Mouse (Mus musculus) right cerebral cortex, postnatal 36 days (tissue): Measurements from ENCODE around the gene Gm21970.
"Not testable (repeated sequence)": the region's sequence is repeated elsewhere in the genome, so short reads cannot be mapped to it uniquely, and the experiment has no call there.

Experiments used
- DNase-seq, 2 experiments: peaks; one replicate each; pipeline ENCODE4 v3.0.0; 2022; ENCODE audit warnings: low spot score in 2 of 2, mixed read lengths in 1 of 2

The Gm21970 gene

GRCm38 (mm10) chr16:91438599-91438998 is 47.1 kb downstream of the Gm21970 start:
- DNase-seq = not testable (repeated sequence)

GRCm38 (mm10) chr16:91441366-91441765 is 49.8 kb downstream of the Gm21970 start:
- no peak for DNase-seq

DNA sequence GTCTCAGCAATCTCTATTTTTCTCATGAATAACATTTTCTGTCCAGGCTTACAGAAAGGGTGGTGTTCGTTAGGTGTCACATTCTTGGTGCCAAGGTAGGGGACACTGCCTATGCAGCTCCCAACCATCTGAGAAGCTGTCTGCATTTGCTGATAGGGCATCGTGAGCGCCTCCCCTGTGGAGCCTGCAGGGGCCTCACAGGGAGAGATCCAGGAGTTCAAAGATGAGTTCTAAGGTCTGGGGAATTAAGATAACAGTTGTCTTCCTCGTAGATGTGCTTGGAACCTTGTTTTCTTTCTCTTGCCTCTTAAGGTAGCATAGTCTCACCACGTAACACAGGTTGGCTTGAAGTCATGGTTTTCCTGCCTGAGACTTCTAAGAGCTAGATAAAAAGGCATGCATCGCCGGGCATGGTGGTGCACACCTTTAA is 50.3 kb downstream of the Gm21970 start:
- DNase-seq = no peak

- peak; percentile 9 to 37 for DNase-seq
These were observed 50.9 kb downstream of the Gm21970 start for GRCm38 (mm10) chr16:91442446-91442845.

DNA sequence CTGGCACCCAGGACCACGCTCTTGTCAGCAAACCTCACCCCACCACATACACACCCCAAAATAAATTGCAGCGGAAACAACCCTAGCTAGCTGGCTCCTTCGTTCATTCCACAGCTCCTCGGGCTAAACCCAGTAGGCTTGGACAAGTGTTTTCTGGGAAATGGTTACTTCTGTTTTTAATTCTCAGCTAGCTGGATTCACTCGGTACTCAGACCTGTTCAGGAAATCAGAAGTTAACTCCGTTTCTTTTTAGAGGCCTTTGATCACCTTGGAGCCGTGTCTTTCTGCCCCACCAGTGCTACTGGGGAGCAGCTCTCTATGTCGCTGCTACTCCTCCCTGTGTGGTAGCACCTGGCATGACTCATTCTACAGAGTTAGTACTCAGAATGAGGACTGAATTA is 51.7 kb downstream of the Gm21970 start:
- no peak for DNase-seq

- DNase-seq = no peak
These were observed 53.3 kb downstream of the Gm21970 start for GRCm38 (mm10) chr16:91444847-91445246.

DNA sequence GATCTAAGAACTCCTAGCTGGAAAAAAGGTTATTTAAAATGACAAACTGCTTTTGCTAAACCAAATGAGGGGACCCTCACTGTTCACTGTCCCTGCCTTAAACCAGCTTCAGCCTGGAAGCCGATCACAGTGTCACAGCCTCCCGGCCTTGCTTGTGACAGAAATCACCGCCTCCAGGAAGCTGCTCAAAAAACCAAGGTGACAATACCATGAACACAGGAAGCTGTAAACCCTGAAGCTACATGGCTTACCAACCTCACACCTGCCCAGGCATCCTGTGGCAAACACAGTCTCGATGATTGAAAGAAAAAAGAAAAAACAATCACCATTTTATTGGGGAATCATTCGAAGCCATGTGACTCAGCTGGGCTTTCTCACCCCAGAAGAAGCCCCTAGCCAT is 54.0 kb downstream of the Gm21970 start:
- DNase-seq = no peak

DNA sequence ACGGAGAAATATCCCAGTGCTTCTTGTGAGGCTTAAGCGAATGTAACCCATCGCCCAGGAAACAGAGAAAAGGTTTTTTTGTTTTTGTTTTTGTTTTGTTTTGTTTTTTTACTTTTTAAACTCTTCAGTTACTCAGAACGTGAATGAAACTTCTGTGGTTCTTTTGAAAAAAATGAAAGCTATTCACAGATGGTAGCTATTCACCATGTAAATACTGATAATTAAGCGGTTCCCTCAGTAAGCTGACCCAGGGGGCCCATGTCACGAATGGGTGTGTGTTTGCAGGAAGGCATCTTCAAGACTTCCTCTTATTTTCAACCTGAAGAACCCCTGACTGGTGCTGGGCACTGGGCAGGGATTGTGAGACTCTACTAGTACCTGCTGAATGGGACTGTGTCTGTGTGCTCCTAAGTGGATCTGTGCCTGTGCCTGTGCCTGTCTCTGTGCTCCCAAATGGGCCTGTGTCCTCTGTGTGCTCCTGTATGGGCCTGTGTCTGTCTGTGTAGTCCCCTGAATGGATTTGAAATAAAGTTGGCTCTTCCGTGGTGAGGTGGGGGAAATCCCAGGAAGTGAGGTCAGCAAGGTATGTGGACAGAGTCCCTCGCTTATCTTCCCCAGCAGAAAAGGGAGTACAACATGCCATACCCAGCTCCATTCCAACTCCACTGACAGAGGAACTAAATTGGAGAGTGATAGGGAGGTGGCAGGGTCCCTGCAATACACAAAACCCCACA is 55.4 kb downstream of the Gm21970 start:
- no peak for DNase-seq

GRCm38 (mm10) chr16:91447512-91447900 is 56.0 kb downstream of the Gm21970 start:
- DNase-seq = no peak

DNA sequence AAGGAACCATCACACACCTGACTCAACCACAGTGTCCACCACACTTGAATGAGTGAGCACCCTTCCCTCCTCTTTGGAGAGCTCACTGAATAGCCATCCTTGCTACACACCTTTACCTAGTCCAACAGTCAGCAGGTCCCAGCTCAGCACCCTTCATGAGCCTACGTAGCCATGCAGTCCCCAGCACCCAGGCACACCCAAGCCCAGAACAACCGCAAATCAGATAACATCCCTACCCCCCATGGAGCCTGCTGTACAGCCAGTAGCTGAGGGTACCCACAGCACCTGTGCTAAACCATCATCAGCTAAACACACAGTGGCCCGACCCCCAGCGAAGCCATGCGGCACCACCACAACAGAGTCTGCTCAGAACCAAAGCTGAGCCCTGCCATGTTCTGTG is 56.6 kb downstream of the Gm21970 start:
- no peak for DNase-seq

GRCm38 (mm10) chr16:91448895-91449294 is 57.4 kb downstream of the Gm21970 start:
- DNase-seq = no peak

DNA sequence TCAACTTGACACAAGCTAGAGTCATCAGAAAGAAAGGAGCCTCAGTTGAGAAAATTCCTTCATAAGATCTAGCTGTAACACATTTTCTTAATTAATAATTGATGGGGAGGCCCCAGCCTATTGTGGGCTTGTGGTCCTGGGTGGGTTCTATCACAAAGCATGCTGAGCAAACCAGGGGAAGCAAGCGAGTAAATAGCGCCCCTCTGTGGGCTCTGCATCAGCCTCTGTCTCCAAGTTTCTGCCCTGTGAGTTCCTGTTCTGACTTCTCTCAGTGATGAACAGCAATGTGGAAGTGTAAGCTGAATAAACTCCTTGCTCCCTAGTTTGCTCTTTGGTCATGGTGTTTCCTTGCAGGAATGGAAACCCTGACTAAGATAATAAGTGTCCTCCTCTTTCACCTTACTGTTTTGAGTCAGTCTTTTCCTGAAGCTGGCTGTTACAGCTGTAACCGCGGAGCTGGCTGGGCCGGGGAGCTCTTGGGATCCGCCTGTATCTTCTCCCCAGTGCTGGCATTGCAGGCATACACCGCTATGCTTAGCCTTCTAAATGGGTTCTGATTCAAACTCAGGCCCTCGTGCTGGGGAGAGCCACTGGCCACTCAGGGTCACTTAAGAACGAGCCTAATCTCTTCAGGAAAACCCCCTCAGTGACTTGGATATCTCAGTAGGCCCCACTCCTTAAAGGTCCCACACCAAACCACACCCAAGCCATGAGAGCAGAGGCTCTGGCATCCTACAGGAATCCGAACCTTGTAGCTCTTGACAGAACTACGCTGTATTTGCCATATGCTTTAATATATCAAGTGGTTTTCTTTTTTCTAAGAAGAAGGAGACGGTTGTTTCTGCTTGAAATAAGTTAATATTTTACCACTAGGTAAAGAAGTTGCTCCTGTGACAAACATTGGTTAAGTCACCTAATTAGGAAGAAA is 58.9 kb downstream of the Gm21970 start:
- no peak for DNase-seq

DNA sequence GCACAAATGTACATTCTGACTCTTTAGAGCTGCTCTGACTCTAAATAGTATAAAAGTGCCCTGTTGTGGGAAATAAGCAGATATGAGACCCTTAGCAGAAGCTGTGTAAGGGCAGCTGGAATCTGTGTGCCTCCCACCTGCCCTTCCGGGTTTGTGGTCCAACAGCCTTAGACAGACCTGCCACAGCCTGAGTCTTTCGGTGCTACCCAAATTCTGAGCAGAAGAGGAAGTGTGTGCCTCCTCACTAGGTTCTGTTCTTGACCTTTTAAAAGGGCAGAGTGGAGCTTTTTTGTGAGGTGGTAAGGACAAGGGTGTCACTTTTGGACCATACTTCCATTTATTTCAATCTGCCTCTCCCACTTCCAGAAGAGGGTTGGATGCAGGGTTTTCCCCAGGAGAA is 60.4 kb downstream of the Gm21970 start:
- DNase-seq = no peak

DNA sequence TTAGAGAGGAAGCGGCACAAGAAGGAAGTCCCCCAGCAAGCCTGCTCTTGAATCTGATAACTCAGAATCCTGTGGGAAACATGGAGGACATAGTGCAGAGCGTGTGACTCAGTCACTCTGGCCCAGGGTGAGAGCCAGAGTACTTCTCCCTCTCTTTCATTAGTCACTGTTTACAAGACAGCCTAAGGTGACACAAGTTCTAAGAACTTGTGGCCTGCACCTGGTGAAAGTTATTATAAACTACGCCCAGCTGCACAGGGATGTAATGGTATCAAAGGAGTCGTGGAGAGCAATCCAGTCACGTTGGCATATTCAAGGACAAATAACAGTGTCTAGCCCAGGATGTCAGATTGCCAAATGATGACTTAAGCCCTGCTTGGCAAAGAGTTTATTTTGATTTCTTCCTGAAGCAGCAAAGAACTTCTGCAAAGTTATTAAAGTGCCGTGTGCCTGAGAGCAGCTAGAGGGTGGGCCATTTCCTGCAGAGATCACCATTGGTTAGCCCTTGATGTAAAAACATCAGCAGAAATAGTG is 60.9 kb downstream of the Gm21970 start:
- DNase-seq = no peak

- DNase-seq = no peak
These were observed 64.3 kb downstream of the Gm21970 start for GRCm38 (mm10) chr16:91455868-91456267.

GRCm38 (mm10) chr16:91458301-91458746 is 66.8 kb downstream of the Gm21970 start:
- no peak for DNase-seq

DNA sequence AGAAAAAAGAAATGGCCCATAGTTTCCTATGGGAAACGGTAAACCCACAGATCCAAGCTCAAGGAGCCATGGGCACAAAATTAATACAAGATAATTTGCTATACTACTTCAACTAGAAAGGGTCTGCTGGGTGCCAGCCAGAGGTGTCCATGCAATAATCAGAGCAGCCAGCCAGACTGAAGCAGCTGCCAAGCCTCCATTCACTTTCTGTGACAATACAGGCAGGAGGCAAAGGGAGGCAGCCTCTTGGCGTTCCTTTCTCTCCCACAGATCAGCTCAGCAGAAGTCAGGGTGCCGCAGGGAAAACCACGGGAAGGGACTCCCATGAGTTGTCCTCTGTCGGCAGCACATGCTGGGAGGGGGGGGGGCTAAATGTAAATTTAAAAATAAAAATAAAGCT is 67.5 kb downstream of the Gm21970 start:
- DNase-seq = no peak

DNA sequence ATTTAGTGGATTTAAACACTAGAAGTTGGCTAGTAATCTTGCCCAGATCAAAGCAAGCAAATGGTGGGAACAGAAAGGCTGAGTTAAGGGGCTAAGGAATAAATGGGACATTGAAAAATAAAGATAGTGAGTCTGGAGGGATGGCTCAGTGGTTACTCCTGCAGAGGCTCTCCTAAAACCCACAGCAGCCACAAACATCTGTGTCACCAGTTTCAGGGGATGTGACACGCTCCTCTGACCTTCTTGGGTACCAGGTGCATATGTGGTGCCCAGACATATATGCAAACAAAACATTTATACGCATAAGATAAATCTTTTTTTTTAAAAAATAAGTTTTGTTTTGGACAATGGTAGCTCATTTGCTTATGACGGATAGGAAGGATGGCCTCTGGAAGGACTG is 67.9 kb downstream of the Gm21970 start:
- no peak for DNase-seq

DNA sequence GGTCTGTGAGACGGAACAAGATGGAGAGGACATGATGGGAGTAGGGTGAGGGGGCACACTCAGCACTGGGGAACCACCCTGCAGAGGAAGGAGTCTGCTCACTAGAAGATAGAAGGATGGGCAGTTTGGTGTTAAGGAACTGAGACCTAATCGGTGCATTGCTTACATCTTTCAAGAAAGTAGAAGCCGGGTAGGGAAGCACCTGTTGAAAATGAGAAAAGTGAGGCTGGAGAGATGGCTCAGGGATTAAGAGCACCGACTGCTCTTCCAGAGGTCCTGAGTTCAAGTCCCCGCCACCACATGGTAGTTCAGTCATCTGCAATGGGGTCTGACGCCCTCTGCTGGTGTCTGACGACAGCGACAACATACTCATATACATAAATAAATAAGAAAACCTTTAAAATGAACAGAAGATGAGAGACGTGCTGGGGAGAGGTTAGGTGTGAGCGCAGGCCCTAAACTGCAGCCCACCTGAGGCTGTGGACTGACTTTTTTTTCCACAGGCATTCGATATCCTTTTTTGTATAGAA is 68.4 kb downstream of the Gm21970 start:
- no peak for DNase-seq

DNA sequence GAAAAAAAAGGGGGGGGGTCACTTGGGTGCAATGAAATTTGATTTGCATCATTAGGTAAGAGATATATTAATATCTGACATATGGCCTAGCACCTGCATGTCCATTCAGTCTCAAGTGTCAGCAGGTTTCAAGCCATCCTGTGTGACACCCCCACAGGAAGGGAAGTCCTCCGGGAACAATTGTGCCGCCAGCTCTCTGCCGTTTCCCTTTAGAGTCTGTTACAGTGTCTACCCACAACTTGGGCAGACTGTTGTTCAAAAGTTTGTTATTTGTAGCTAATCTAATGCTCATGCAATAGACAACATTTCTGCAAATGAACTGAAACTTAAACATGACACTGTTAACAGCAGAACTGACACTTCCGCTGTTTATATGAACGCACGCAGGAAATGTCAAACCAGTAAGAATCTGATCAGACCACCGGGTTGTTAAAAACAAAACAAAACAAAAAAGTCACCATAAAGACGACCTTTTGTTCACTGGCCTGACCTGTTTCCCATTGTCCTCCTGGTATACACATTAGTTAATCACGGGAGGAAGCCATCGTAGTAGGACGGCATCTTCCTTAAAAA is 69.6 kb downstream of the Gm21970 start:
- DNase-seq = no peak

- DNase-seq = no peak
These were observed 70.3 kb downstream of the Gm21970 start for GRCm38 (mm10) chr16:91461773-91462181.

GRCm38 (mm10) chr16:91462644-91463043 is 71.1 kb downstream of the Gm21970 start:
- DNase-seq = no peak
